Mouse (Mus musculus) layer of hippocampus, adult 18-20 months (tissue): Measurements from ENCODE around the gene Scimp. TPM values are rescaled to one million over a fixed set of nuclear protein-coding genes. Genes with fewer than 3 reads are reported as not detected.
A peak's percentile ranks its signal among the peaks of the same experiment; 100 is the strongest.

Experiments used
- DNase-seq, 2 experiments: peaks; one replicate each; pipeline ENCODE4 v3.0.0; 2022; ENCODE audit warnings: low spot score in 2 of 2
- total RNA-seq, 2 experiments: library from RNA; stranded (reverse); gene quantifications; 2 replicates each; pipeline ENCODE4 v1.2.3; 2021

Gene Scimp
- total RNA-seq, 2 experiments from 2014 or later, result not detected

DNA sequence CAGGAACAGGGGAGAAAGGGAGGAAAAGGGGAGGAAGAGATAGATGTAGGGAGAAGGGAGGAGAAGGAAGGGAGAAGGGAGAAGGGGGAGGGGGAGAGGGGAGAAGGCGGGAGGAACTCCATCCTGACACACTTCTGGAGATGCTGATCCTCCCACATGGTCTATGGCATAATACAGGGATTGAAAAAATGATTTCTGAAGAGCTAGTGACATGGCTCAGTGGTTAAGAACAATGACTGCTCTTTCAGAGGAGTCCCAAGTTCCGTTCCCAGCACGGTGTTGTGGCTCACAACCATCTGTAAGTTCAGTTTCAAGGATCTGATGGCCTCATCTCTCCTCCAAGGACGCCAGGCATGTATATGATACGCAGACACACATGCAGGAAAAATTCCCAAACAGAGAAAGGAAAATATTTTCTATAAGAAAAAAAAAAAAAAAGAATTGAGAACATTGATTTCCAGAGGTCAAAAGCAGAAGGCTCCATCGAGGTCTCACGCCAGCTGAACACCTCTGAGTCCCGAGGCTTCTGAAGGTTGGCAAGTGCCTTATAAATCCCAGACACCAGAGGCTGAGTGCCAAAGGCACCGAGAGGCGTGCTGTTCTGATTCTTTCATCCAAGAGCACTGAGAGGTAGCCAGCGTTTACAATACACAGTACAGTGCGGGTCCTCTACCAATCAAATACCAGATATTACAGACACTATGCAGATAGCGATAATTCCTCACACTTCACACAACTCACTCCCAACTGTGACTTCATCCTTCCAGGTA, 730 bp downstream of the Scimp start:
- no peak for DNase-seq

DNA sequence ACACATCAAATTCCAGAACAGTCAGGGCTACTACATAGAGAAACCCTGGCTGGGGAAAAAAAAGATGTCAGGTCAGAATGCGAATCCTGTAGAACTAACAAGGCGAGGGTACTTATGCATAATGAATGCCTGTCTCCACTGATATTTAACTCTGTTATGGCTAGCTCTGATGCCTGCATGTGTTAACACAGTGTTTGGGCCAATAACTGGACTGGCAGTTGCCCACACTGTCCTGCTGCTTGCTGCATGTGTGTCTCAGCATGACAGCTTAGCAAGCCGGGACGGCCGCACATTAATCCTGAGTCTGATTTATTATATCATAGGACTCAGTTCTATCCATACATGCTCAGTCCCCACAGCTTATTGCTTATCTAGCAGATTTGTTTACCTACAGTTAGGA, 1.3 kb downstream of the Scimp start:
- no peak for DNase-seq

DNA sequence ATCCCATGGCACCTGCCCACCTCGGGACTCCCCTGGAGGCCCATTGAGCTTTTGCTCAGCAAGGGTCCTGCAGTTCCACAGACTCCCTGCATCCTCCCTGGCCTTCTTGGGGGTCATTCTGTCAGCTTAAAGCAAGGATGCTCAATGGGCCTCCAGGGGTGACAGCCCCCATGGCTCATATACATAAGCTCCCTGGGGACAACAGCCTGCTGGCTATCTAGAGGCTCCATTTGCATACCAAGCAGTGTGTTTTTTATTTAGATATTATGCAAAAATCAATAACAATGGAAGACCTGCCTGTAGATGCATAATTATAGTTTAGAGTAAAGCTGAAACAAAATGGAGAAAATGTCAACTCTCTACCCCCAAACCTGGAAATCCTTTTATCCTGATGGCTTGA, 3.4 kb downstream of the Scimp start:
- no peak for DNase-seq

DNA sequence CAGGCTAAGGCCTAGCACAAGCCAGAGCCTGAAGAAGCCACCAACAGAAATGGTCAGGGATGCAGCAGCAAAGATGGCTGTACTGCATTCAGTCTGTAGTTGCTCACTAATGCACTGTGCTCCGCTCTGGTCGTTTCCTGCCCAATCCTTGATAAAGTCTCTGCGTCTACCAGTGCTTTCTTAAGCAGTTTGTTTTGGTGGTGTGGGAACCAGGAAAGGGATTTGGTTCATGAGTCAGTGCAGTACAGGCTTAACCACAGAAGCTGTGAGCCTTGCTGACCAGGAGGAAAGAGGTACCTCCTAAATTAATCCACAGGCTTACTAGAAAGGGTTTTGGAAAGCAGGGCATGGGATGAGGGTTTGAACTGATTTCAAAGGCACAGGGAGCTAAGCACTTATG, 4.3 kb downstream of the Scimp start:
- DNase-seq, result no peak

DNA sequence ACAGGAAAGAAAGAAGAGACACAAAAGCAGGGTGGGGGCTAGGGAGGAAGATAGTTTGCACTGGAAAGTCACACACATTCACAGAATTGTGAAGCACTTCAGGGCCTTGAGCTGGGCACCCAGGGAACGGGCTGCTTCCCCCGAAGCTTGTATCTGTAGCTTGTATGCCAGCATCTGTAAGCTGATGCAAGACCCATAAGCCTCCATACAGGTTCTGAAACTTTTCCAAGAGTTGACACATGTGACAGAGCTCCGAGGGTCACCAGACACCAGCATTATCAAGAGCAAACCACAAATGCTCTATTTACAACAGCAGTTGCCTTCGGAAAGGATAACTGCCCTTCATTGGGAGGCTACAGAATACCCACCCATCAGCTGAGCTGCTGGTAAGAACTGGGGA, 4.8 kb downstream of the Scimp start:
- DNase-seq, result no peak

DNA sequence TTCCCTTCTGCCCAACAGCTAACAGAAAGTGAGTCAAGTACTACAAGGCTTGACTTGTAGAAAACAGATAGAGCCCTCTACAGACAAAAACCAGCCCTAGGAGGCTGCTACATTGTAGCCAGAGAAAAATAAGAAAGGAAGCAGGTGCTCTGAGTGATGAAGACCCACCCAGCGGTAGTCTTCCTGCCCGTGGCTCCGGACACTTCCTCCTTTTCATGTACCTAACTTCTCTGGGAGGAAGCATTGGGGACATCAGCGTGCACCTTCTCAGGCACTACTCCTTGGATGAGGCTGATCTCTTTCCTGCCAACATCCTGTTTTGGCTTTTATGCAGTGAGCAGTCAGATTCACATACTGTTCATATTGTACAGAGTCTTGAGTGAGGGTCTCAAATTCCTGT, 5.7 kb downstream of the Scimp start:
- DNase-seq, result no peak

DNA sequence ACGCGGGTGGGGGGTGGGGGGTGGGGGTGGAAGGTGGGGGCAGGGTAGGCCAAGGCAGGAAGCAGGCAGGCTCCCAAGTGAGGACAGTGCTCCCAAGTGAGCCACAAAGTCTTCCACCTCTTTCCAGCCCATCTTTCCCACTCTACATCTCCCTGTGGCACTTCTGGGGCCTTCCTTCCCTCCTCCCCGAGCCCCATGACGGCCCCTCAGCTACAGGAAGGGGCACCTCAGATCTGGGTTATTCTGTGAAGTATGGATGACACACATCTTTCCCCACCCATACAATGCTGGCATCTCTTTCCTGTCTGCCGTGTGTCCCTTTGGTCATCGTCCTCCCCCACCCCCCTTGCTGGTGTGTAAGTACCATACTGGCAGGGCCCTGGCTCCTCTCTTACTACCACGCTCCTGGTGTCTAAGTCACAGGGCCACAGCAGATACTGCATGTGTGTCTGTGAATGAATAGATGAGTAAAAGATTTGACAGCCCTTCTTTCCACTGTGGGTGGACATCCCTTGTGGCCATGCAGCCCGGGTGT, 6.7 kb downstream of the Scimp start:
- no peak for DNase-seq

DNA sequence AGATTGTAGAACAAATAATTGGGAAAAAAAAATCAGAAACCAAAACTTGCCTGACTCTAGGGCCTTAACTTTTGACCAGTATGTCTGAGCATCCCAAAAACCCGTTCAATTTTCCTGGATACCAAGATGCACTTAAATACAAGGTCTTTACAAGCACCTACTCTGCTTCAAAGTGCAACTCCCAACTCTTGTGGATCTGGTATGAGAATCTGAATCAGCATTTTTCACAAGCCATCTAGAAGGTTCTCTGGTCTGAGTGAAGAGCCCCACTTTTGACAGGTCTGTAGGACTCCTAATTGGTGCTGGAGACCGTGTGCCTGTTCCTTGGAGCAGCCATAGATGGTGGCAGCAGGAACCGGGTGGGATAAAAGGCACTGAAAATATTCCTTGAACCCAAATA, 8.0 kb downstream of the Scimp start:
- no peak for DNase-seq

DNA sequence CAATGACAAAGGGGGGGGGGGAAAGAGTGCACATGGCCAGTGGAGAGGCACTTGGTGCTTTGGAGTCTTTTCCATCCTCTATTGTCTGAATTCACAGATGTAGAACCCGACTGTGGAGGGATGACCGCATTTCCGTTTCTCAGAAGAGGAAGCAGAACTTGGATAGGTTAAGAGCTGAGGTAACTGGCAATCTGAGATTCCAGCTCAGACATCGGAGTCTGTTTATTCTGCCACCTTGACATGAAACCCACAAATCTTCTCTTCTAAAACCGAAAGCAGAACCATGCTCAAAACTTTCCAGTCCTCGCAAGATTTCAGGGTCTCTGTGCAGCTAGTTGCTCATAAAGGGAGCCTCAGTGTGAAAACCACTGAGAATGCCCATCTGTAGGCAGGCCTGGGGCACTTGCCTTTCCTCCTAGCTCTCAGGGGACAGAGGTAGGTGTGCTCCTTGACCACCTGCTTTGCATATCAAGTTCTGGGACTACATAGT, 8.6 kb downstream of the Scimp start:
- no peak for DNase-seq

DNA sequence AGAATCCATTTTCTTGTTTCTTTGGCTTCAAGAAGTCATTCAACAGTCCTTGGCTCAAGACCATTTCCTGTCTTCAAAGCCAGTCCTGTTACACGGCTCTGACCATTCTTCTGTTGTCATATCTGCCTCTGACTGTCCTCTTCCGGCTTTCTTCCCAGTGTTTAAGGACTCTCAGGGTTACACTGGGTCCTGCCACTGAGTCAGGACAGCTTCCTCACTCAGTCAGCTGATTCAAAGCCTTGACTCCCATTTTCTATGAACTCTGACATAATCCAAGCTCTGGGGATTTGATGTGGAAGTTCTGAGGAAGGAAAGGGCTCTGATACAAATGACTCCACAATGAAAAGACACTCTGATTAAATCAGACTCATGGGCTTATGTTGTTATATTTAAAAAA, 9.5 kb downstream of the Scimp start:
- no peak for DNase-seq

DNA sequence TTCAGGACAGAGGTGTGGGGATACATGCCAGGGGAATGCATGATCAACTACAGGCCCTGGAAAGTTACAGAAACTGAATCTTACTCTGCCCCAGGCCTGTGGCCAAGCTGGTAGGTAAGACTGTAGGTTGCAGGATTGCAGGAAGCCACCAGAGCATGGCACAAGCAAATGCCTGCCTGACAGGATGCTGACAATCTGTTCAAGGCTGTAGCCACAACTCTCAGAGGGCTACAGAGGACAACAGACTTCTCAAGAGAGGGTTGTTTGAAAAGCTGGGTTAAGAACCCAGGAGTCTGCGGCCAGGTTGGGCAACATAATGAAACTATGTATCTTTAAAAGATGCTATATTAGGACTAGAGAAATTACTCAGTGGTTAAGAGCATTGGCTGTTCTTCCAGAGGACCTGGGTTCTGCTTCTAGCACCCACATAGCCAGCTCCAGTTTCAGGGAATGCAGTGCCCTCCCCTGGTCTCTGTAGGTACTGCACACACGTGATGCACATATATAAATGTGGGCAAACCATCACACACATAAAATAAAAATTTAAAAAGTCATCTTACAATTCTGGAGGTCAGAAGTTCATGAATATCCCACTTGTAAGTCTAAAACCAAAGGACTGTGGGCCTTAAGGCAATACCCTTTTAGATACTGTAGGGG, 10.1 kb downstream of the Scimp start:
- no peak for DNase-seq

DNA sequence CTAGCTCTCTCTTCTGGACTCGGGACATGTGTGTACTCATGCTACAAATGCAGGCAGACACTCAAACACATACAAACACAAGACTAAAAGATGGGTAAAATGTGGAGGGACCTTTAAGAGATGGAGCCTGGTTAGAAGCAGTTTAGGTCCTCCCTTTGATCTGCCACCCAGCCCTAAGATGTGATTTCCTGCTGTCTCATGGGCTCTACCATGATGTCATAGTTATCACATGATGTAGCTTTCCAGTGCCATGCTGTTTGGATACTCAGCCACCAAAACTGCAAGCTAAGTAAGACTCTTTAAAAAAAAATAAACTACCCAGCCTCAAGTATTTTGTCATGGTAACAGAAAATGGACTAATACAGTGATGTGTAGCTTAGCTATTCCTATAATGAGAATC, 20.0 kb downstream of the Scimp start:
- DNase-seq, result no peak

DNA sequence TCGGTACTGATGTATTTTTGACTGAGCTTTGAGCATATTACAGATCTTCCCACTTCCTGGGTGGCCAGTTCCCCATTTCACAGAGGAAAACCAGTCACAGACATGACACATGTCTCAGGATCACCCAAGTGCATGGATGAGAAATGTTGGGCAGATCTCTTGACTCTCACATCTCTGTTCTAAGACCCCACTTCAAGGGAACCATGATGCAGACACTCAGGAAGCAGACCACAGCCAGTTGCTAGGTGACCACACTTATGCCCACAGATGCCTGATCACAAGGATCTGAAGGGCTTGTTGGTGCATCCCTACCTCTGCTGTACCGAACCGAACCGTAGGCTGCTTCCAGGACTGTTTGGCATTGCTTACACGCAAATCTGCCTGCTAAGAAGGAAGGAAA, 20.7 kb downstream of the Scimp start:
- DNase-seq, result no peak

DNA sequence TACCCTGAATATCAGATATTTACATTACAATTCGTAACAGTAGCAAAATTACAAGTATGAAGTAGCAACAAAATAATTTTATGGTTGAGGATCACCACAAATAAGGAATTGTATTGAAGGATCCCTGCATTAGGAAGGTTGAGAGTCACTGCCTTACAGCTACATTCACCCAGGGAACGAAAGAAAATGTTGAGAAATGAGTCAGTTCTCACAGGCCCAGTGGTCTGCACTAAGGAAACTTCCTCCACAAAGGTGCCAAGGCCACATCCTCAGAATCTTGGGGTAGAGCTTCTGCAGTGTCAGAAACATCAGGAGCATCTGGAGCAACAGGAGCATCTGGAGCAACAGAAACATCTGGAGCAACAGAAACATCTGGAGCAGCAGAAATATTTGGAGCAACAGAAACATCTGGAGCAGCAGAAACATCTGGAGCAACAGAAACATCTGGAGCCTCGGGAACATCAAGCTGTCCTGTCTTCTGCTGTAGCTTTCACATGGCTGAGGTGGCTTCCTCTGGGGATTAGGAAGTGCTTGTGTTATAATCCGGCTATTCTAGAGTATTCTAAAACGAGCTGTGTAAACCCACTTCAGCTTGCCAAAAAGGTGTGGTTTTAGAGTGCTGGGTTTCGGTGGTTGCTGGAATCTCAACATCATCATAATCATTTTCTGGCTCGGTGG, 21.4 kb downstream of the Scimp start:
- DNase-seq, result no peak

DNA sequence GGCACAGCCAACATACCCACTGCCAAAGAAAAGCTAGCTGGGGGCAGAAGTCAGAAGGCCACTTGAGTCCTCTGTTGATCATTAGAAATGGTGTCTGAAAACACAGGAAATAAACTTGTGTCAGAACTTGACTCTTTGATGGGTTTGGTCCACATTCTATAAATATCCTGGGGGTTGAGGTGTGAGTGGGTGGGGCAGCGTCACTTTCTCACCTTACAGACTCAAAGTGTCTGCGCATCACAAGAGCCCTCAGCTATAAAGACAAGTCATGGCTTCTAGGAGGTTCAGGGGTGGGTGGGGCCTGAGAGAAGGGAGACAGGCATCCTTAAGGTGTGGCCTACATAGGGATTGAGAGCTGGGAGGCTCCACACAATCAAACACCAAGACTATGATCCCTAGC, 22.0 kb downstream of the Scimp start:
- no peak for DNase-seq

DNA sequence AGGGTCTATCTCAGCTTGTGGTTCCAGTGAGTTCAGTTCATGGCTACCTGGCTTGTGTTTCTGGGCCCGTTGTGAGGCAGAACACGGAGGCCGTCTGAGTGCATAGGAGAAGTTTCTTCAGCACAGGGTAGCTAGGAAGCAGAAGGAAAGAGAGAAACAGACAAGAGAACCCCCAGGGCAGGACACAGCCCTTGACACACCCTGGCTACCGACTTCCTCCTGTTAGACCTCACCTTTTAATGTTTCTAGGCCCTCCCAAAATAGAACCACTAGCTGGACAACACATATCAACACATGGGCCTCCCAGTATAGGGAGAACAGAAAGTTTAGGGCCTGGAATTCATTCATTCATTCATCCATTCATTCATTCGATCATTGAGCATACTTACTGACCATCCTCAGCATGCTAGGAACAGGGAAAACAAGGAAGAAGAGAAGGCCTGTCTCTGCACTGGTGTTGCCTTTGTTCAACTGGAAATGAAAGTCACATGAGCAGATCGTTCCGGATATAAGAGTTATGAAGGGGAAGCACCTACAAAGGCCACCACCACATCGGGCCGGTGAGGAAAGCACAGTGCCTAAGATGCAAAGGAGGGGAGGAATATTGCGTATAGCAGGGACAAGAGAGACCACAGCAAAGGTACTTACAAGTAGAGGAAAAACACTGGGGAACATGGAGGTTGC, 23.3 kb downstream of the Scimp start:
- DNase-seq, result no peak

DNA sequence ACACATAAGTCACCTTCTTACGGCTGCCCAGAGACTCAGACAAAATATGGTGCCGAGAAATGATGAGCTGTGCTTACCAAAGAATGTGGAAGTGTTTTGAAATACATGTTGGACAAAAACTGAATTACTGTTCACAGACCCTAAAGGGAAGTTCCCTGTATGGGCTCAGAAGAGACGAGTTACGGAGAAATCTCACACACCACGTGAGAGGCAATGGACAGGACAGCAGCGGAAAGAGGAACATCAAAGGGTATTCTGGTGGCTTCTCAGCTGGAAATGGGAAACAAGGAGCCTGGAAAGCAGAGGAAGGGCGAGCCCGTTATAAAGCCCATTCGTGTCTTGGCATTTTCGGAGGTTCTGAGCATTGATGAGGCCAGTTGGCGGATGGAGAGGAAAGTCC, 25.3 kb downstream of the Scimp start:
- DNase-seq, result no peak

DNA sequence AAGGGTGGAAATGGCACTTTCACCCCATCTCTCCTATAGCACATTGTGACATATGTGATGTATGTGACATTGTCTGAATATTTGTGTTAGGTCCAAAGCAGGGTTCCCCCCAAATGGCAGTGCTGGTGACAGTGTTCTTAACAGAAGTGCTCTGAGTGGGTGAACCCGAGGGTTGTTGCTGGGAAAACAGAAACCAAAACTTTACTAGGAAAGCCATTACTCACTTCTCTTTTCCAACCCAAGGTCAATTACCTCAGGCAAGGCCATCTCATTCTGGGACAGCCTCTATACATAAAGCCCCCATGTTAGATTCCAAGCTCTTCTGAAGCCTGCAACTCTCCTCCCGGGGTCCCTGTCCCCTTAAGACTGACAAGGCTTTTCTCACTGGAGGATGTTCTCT, 26.5 kb downstream of the Scimp start:
- DNase-seq, result no peak

DNA sequence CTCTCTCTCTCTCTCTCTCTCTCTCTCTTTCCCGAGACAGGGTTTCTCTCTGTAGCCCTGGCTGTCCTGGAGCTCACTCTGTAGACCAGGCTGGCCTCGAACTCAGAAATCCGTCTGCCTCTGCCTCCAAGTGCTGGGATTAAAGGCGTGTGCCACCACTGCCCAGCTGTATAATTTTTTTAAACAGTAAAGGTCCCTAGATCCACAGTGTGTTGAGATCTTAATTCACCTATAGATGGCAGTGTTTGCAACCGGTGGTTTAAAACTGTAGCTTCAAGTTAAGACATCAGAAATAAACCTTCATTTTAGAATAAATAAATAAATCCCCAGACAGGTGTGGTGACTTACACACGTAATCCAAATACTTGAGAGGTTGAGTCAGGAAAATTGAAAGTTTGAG, 34.3 kb downstream of the Scimp start:
- peak in 1 of 2 experiments; percentile 19 for DNase-seq

DNA sequence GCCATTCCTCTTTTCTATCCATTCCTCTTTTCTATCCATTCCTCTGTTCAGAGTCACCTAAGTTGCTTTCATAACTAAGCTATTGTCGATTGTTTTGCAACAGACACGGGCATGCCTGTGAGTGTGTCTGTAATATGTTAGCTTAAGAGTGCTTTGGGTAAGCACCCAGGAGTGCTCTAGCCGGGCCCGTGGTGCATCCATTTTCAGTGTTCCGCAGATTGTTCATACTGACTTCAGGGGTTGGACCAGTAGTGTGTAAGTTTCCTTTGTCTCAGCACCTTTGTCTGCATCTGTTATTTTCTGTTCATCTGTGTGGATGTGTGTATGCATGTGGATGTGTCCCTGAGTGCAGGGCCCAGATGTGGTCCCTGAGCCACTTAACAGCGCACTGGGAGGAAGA, 34.8 kb downstream of the Scimp start:
- no peak for DNase-seq

DNA sequence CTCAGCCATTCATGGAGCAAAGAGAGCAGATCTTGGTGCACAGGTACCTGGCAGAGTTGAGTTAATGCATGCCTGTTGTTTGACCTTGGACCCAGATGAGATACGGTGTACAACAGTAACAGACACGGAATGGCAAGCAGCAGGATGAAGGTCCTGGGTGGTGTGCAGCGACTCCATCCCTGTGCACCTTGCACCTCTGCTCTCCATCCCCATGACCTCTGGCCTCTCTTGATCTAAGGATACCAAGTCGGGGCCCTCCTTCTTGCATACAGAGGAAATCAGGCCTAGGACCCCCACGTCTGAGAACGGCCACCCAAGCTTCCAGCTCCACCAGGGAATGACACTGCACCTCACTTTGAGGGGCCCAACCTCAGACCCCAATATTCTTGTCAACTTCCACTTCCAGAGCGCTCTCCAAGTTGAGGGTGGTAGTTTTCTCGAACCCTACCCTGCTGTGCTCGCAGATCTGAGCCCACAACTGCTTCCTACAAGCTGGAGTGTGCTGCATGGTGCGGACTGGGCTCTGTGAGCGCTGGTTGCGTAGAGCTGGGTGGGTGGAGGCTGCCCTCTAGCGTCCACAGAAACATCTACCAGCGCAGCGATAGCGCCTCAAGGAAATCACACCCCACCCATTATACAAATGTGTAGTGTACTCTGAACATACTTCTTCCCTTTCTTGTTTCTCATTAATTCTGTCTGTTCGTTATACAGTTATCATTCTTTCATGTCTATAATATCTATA, 35.4 kb downstream of the Scimp start:
- peak; percentile 54 to 77 for DNase-seq
